In genomic region chr13:5614186-5614737, GRCm38 (mm10) we compare ENCODE assay signal across 11 mouse cellular contexts.
DNase-seq lines count a peak whose midpoint lies in the region; ATAC-seq and TF ChIP-seq lines count a peak whose summit lies in the region.
"Had no signal": no experiment of that assay in that cellular context is flagged by ENCODE, and none has a peak within 500 bp of the region (broad histone marks: within the 10 kb centered on the region; RNA-seq: fewer than 3 reads in every experiment).

No protein-coding gene starts in this region.

- no peak for TF ChIP-seq RAD21 in CH12.LX (IDR thresholded peaks at IDR 0.05; ENCODE audit: low read depth, low read length)

- no peaks in the 10 kb centered on the region for H3K27me3 ChIP-seq in CH12.LX (replicated peaks)
- H3K27me3 ChIP-seq in forebrain, postnatal 0 days (ENCODE audit: insufficient read depth, low read length): no peaks in the 10 kb centered on the region
- H3K27me3 ChIP-seq: forebrain, embryonic 15.5 days; hindbrain, embryonic 15.5 days; midbrain, embryonic 12.5 days; neural tube, embryonic 15.5 days had no signal

- H3K79me2 ChIP-seq in CH12.LX (replicated peaks; ENCODE audit: control insufficient read depth, extremely low read depth, insufficient read depth, poor library complexity, severe bottlenecking): no peaks in the 10 kb centered on the region

- no peak for ATAC-seq in forebrain, postnatal 0 days
- ATAC-seq: forebrain, embryonic 15.5 days had no signal

- no peak overlapping the region for H3K4me2 ChIP-seq in CH12.LX (ENCODE audit: insufficient read depth, low read depth, poor library complexity, severe bottlenecking)
- H3K4me2 ChIP-seq in forebrain, postnatal 0 days (ENCODE audit: low read depth): no peak overlapping the region
- H3K4me2 ChIP-seq: forebrain, embryonic 15.5 days; hindbrain, embryonic 15.5 days; midbrain, embryonic 12.5 days; neural tube, embryonic 15.5 days had no signal

- no peaks in the 10 kb centered on the region for H3K36me3 ChIP-seq in CH12.LX (replicated peaks in 1 of 2; ENCODE audit: control insufficient read depth in 1 of 2, insufficient read depth in 1 of 2, low read length in 1 of 2)
- no peaks in the 10 kb centered on the region for H3K36me3 ChIP-seq in forebrain, postnatal 0 days (ENCODE audit: insufficient read depth)
- H3K36me3 ChIP-seq: forebrain, embryonic 15.5 days; hindbrain, embryonic 15.5 days; midbrain, embryonic 12.5 days; neural tube, embryonic 15.5 days had no signal

- intact Hi-C loops in heart, postnatal 10 days (cut with DNase I): loop anchor here (2.0 to 5.0 kb wide), 3 partner anchors 21 to 842 kb away; no protein-coding TSS in a partner anchor

- H3K27ac ChIP-seq in CH12.LX (ENCODE audit: insufficient read depth, low read depth): no peak overlapping the region
- H3K27ac ChIP-seq in forebrain, postnatal 0 days (ENCODE audit: low read depth, low read length): no peak overlapping the region
- H3K27ac ChIP-seq: forebrain, embryonic 15.5 days; hindbrain, embryonic 15.5 days; midbrain, embryonic 12.5 days; neural tube, embryonic 15.5 days had no signal

- TF ChIP-seq POLR2A in CH12.LX (IDR thresholded peaks at IDR 0.05; ENCODE audit: low read depth, low read length): no peak

- H3K9me3 ChIP-seq in CH12.LX (replicated peaks; ENCODE audit: low read length): no peaks in the 10 kb centered on the region
- H3K9me3 ChIP-seq in forebrain, postnatal 0 days (ENCODE audit: low read length): no peaks in the 10 kb centered on the region
- H3K9me3 ChIP-seq: forebrain, embryonic 15.5 days; hindbrain, embryonic 15.5 days; midbrain, embryonic 12.5 days; neural tube, embryonic 15.5 days had no signal

- no peak overlapping the region for H3K9ac ChIP-seq in CH12.LX (ENCODE audit: insufficient read depth, low read depth)
- H3K9ac ChIP-seq in forebrain, postnatal 0 days: no peak overlapping the region
- H3K9ac ChIP-seq: forebrain, embryonic 15.5 days; hindbrain, embryonic 15.5 days; midbrain, embryonic 12.5 days; neural tube, embryonic 15.5 days had no signal

- peak; percentile 4 for DNase-seq in kidney, adult 11 months
- no peak for DNase-seq in kidney, adult 8-10 months
- DNase-seq in CH12.LX (ENCODE audit: extremely low read depth) (no peak), adipocyte (ENCODE audit: low spot score) (peak; percentile 14)
- DNase-seq in heart, postnatal 10 days: peak; percentile 28 to 35
- no peak for DNase-seq in right cerebral cortex, postnatal 25 days
- DNase-seq in forebrain, postnatal 0 days: no peak

- TF ChIP-seq EP300 in CH12.LX (IDR thresholded peaks at IDR 0.05; ENCODE audit: low read length): no peak

- no peaks in the 10 kb centered on the region for H3K4me1 ChIP-seq in CH12.LX (ENCODE audit: control insufficient read depth in 1 of 2, insufficient read depth in 2 of 2)
- H3K4me1 ChIP-seq in forebrain, postnatal 0 days (ENCODE audit: insufficient read depth): no peaks in the 10 kb centered on the region
- H3K4me1 ChIP-seq: forebrain, embryonic 15.5 days; hindbrain, embryonic 15.5 days; midbrain, embryonic 12.5 days; neural tube, embryonic 15.5 days had no signal

- no peak for TF ChIP-seq CTCF in CH12.LX (conservative IDR thresholded peaks at IDR 0.05 in 1 of 2, IDR thresholded peaks at IDR 0.05 in 1 of 2; ENCODE audit: low read depth in 2 of 2, low read length in 2 of 2)
- no peak for TF ChIP-seq CTCF in forebrain, postnatal 0 days (IDR thresholded peaks at IDR 0.05; ENCODE audit: low read depth)

- 79% methylated on average over 7 of the region's 7 CpGs for WGBS in forebrain, postnatal 0 days

- in situ Hi-C loops in CH12.LX (cut with MboI; ENCODE audit: low pct_ligation_motif_present, low pct_unique_long_range_greater_than_20kb, low sequenced_read_pairs): no loop called here

- dilution Hi-C loops in CH12.LX (cut with MboI; ENCODE audit: extremely low pct_ligation_motif_present, extremely low pct_unique_long_range_greater_than_20kb, low sequenced_read_pairs): no loop called here

- H3K4me3 ChIP-seq in CH12.LX (replicated peaks in 1 of 3; ENCODE audit: low read depth in 2 of 3, low read length in 2 of 3, poor library complexity in 1 of 3): no peak overlapping the region
- no peak overlapping the region for H3K4me3 ChIP-seq in forebrain, postnatal 0 days (ENCODE audit: low read depth, low read length)
- H3K4me3 ChIP-seq: forebrain, embryonic 15.5 days; hindbrain, embryonic 15.5 days; midbrain, embryonic 12.5 days; neural tube, embryonic 15.5 days had no signal

TF ChIP-seq in CH12.LX, 34 proteins besides CTCF, POLR2A, EP300 and RAD21:
- no peak for TF ChIP-seq SMC3 (IDR thresholded peaks at IDR 0.05; ENCODE audit: low read depth, low read length)
- 0 out of 2 replicates have a peak, but pooled peaks have one; percentile 18 for TF ChIP-seq MAFK (IDR thresholded peaks at IDR 0.05; ENCODE audit: insufficient replicate concordance, low read length)
- no peak for TF ChIP-seq RCOR1 (conservative IDR thresholded peaks at IDR 0.05; ENCODE audit: low read depth, low read length)
- no peak for TF ChIP-seq JUND (conservative IDR thresholded peaks at IDR 0.05; ENCODE audit: low read depth, low read length)

Comparison
In these comparisons a context has a peak if more than half of its experiments do, and no peak if none do; other contexts are left out.
1. DNase-seq: peak in kidney, adult 11 months (single experiment), adipocyte (single experiment) and heart, postnatal 10 days (2 of 2); none in kidney, adult 8-10 months (0 of 2), CH12.LX (single experiment), right cerebral cortex, postnatal 25 days (single experiment) and forebrain, postnatal 0 days (single experiment).